Mouse (Mus musculus) liver, embryonic 14.5 days (tissue): Measurements from ENCODE around the gene Plcb2.

Experiments
- CTCF ChIP-seq: IDR thresholded peaks from 2 replicates; pipeline ENCODE4 v1.5.1; 2016; ENCODE audit warnings: antibody characterized with exemption, low read depth, control low read depth
- EP300 ChIP-seq: IDR thresholded peaks from 2 replicates; pipeline ENCODE4 v1.6.1; 2016; ENCODE audit warnings: antibody characterized with exemption, low read depth

GRCm38 (mm10) chr2:118749341-118749884 is 21.2 kb upstream of the Plcb2 start:
- no peak for TF ChIP-seq CTCF
- no peak for TF ChIP-seq EP300
